Mouse (Mus musculus): ENCODE results near the gene Acadl. TPM values are rescaled to one million over a fixed set of nuclear protein-coding genes. Genes with fewer than 3 reads are reported as not detected.

Acadl gene
- polyA plus RNA-seq, 1 experiment from 2014 or later: 54.1 TPM

DNA sequence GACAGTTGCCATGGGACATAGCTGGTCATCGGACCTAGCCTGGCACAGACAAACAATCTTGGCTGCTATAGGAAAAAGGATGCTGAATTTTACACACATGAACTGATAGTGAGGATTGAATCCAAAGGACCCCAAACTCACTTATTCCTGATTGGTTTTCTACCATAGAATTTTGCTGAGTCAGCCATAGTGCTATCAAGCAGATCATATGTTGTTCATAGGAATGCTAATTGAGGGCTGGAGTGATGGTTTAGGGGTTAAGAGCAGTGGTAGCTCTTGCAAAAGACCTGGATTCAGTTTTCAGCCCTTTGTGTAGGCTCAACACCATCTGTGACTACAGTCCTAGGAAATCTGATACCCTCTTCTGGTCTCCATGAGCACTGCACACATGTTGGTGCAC lies 24.1 kb upstream of the Acadl start:
- Histone ChIP-seq H3K36me3 (ENCODE audit: control insufficient read depth, insufficient read depth, low read length) (no peaks in the 10 kb centered on the region), H3K9ac (ENCODE audit: low read length) (no peak overlapping the region), H3K4me1 (ENCODE audit: control insufficient read depth, insufficient read depth, low read length) (no peaks in the 10 kb centered on the region), H3K27ac (ENCODE audit: low read depth, low read length) (no peak overlapping the region), H3K4me3 (ENCODE audit: low read depth, low read length) (no peak overlapping the region), H3K4me2 (no peak overlapping the region), H3K9me3 (ENCODE audit: control insufficient read depth, low read length) (no peaks in the 10 kb centered on the region), H3K27me3 (ENCODE audit: control insufficient read depth, insufficient read depth, low read length) (no peaks in the 10 kb centered on the region)
- ATAC-seq (ENCODE audit: low FRiP score) (no peak), DNase-seq (ENCODE audit: low spot score, missing footprints) (no peak)
- 78% methylated on average over 1 of the region's 1 CpGs for WGBS

DNA sequence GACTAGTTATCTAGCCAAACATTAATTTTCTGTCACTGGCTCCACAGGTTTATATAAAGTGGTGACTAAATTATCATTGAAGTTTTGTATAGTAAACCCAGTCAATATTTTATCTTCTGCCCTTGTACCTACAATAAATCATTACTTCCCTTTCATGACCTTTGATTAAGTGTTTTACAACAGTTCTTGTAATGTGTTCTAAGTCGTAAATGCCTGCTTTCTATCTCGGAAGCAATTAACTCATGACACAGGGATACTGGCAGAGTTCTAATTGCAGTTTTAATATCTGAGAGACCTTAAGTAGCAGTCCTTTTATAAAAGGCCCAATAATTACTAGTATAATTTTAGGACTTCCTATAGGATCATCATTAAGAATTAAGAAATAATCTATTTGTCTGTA lies 17.1 kb upstream of the Acadl start:
- no peaks in the 10 kb centered on the region for H3K36me3 ChIP-seq (ENCODE audit: control insufficient read depth, insufficient read depth, low read length)
- no peaks in the 10 kb centered on the region for H3K27me3 ChIP-seq (ENCODE audit: control insufficient read depth, insufficient read depth, low read length)
- H3K4me2 ChIP-seq: no peak overlapping the region
- H3K4me3 ChIP-seq (ENCODE audit: low read depth, low read length): no peak overlapping the region
- H3K9me3 ChIP-seq (ENCODE audit: control insufficient read depth, low read length): no peaks in the 10 kb centered on the region
- H3K9ac ChIP-seq (ENCODE audit: low read length): no peak overlapping the region
- 92% methylated on average over 2 of the region's 2 CpGs for WGBS
- no peaks in the 10 kb centered on the region for H3K4me1 ChIP-seq (ENCODE audit: control insufficient read depth, insufficient read depth, low read length)
- no peak overlapping the region for H3K27ac ChIP-seq (ENCODE audit: low read depth, low read length)
- DNase-seq (ENCODE audit: low spot score, missing footprints) (no peak), ATAC-seq (ENCODE audit: low FRiP score) (no peak)

DNA sequence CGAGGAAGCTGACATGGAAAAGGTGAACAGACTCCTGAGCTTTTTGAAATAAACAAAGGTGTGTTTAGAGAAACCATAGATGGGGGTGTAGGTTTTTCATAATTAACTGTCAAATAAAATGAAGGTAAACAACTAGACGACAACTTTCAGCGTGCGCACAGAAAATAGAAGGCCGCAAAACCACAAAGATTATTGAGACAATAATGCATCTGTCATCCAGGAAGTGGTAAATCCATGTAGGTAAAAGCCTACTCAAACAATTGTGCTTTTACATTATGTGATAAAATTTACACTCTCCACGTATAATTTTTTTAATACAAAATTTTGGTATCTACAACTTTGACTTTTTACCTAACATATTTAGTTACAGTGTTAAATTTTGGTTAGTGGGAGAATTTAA lies 11.7 kb upstream of the Acadl start:
- H3K4me1 ChIP-seq (ENCODE audit: control insufficient read depth, insufficient read depth, low read length): no peaks in the 10 kb centered on the region
- no peak overlapping the region for H3K27ac ChIP-seq (ENCODE audit: low read depth, low read length)
- WGBS: 87% methylated on average over 6 of the region's 6 CpGs
- H3K9me3 ChIP-seq (ENCODE audit: control insufficient read depth, low read length): no peaks in the 10 kb centered on the region
- H3K27me3 ChIP-seq (ENCODE audit: control insufficient read depth, insufficient read depth, low read length): no peaks in the 10 kb centered on the region
- H3K36me3 ChIP-seq (ENCODE audit: control insufficient read depth, insufficient read depth, low read length): no peaks in the 10 kb centered on the region
- DNase-seq (ENCODE audit: low spot score, missing footprints): no peak
- H3K4me3 ChIP-seq (ENCODE audit: low read depth, low read length): no peak overlapping the region
- no peak overlapping the region for H3K4me2 ChIP-seq
- H3K9ac ChIP-seq (ENCODE audit: low read length): no peak overlapping the region
- ATAC-seq (ENCODE audit: low FRiP score): no peak

GRCm38 (mm10) chr1:66871591-66871990 lies 8.5 kb upstream of the Acadl start:
- ATAC-seq (ENCODE audit: low FRiP score) (no peak), DNase-seq (ENCODE audit: low spot score, missing footprints) (no peak)
- Histone ChIP-seq H3K9ac (ENCODE audit: low read length) (no peak overlapping the region), H3K4me2 (no peak overlapping the region), H3K4me3 (ENCODE audit: low read depth, low read length) (no peak overlapping the region), H3K4me1 (ENCODE audit: control insufficient read depth, insufficient read depth, low read length) (no peaks in the 10 kb centered on the region), H3K27me3 (ENCODE audit: control insufficient read depth, insufficient read depth, low read length) (no peaks in the 10 kb centered on the region), H3K36me3 (ENCODE audit: control insufficient read depth, insufficient read depth, low read length) (no peaks in the 10 kb centered on the region), H3K9me3 (ENCODE audit: control insufficient read depth, low read length) (no peaks in the 10 kb centered on the region), H3K27ac (ENCODE audit: low read depth, low read length) (no peak overlapping the region)
- WGBS: 85% methylated on average over 7 of the region's 7 CpGs

GRCm38 (mm10) chr1:66865633-66866032 lies 2.6 kb upstream of the Acadl start:
- 88% methylated on average over 4 of the region's 4 CpGs for WGBS

DNA sequence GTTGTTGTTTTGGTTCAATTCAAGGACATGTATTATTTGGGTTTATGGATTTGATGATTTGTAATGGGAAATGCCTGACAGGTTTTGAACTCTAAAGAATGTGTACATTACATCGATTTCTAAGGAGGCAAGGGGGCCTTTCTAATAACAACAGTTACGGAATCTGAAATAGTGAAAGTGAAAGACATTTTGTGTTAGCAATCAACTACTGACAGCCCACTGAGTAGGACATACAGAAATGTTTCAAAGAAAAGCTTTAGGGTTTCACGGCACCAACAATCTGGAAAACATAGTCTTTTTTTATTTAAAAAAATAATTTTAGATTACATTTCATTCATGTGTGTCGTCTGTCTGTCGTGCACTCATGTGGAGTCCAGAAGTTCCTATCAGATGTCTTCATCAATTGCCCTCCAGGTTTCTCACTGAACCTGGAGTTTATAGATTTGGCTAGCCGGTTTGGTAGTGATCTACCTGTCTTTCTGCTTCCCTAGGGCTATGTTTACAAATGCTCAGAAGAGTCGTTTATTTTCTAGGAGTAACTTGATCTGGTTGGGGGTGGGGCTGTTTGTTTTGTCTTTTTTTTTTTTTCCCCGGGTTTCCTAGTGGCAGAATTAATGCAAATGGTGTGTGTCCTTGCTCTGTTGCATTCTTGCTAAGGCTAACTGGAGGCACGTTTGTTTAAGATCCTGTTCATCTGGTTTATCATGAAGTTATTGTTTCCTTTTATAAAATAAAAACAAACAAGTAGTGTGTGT lies 841 bp upstream of the Acadl start:
- DNase-seq (ENCODE audit: low spot score, missing footprints): no peak

More at GRCm38 (mm10) chr1:66865633-66866032, 2.6 kb upstream of the Acadl start:
- Histone ChIP-seq H3K9me3 (ENCODE audit: control insufficient read depth, low read length) (no peaks in the 10 kb centered on the region), H3K36me3 (ENCODE audit: control insufficient read depth, insufficient read depth, low read length) (no peaks in the 10 kb centered on the region), H3K4me1 (ENCODE audit: control insufficient read depth, insufficient read depth, low read length) (peaks cover 5% of the 10 kb centered on the region; the same call in 1 of the 2 replicates), H3K9ac (ENCODE audit: low read length) (no peak overlapping the region), H3K4me3 (ENCODE audit: low read depth, low read length) (no peak overlapping the region), H3K27ac (ENCODE audit: low read depth, low read length) (no peak overlapping the region), H3K27me3 (ENCODE audit: control insufficient read depth, insufficient read depth, low read length) (no peaks in the 10 kb centered on the region), H3K4me2 (no peak overlapping the region)
- no peak for ATAC-seq (ENCODE audit: low FRiP score)
- no peak for DNase-seq (ENCODE audit: low spot score, missing footprints)

DNA sequence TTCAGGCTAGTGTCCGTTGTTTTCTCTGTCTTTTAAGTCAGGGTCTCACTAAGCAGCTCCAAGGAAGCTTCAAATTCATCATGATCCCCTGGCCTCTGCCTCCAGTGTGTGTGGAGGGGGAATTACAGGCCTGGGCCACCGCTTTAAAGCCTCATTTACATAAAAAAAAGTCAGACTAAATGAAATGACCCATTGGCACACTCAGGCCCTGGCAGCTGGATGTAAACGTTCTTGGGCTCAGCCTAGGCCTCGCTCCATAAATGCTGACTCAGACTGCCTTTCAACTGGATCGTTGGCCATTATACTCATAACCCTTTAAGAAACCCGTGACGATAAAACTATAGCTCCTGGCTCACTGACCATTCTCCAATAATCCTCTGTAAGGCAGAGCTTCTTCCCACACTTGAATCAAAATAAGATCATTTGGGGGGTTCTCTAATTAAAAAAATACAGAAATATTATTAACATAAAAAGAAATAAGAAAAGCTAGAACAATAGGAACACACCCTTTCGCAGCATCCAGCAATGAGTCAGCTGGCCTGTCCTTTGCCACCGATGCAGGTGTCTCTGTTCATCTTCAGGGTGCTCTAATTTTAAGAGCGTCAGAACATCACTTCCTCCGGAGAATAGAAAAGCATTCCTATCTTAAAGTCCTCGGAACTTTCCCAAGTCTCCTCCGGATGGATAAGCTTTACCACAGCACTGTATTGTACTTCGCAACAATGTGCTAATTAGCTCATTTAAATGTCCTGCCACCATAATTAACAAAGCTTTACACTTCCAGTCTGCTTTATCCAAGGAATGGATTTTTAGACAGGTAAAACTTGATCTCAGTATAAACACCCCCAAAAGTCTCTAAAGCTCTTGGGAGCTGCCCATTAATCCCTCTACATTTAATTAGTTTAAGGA lies 1.1 kb downstream of the Acadl start:
- H3K9me3 ChIP-seq (ENCODE audit: control insufficient read depth, low read length): no peaks in the 10 kb centered on the region
- WGBS: 17% methylated on average over 14 of the region's 14 CpGs
- peak overlapping the region; percentile 71 for H3K4me2 ChIP-seq
- H3K27me3 ChIP-seq (ENCODE audit: control insufficient read depth, insufficient read depth, low read length): no peaks in the 10 kb centered on the region
- peaks cover 5% of the 10 kb centered on the region; the same call in 1 of the 2 replicates for H3K4me1 ChIP-seq (ENCODE audit: control insufficient read depth, insufficient read depth, low read length)
- H3K4me3 ChIP-seq (ENCODE audit: low read depth, low read length): peak overlapping the region; percentile 77
- H3K27ac ChIP-seq (ENCODE audit: low read depth, low read length): no peak overlapping the region
- peak overlapping the region; percentile 82; the same call in 1 of the 2 replicates for H3K9ac ChIP-seq (ENCODE audit: low read length)
- ATAC-seq (ENCODE audit: low FRiP score) (peak; percentile 62), DNase-seq (ENCODE audit: low spot score, missing footprints) (peak; percentile 89)
- H3K36me3 ChIP-seq (ENCODE audit: control insufficient read depth, insufficient read depth, low read length): no peaks in the 10 kb centered on the region

More for the DNA sequence above, 841 bp upstream of the Acadl start:
- Histone ChIP-seq H3K27ac (ENCODE audit: low read depth, low read length) (no peak overlapping the region), H3K27me3 (ENCODE audit: control insufficient read depth, insufficient read depth, low read length) (no peaks in the 10 kb centered on the region), H3K4me1 (ENCODE audit: control insufficient read depth, insufficient read depth, low read length) (peaks cover 5% of the 10 kb centered on the region; the same call in 1 of the 2 replicates), H3K9me3 (ENCODE audit: control insufficient read depth, low read length) (no peaks in the 10 kb centered on the region), H3K36me3 (ENCODE audit: control insufficient read depth, insufficient read depth, low read length) (no peaks in the 10 kb centered on the region), H3K4me3 (ENCODE audit: low read depth, low read length) (no peak overlapping the region; the same call in 1 of the 2 replicates), H3K4me2 (peak overlapping the region; percentile 71; the same call in 1 of the 2 replicates), H3K9ac (ENCODE audit: low read length) (no peak overlapping the region)
- WGBS: 22% methylated on average over 9 of the region's 9 CpGs
- ATAC-seq (ENCODE audit: low FRiP score): no peak

- Histone ChIP-seq H3K4me1 (ENCODE audit: control insufficient read depth, insufficient read depth, low read length) (no peaks in the 10 kb centered on the region), H3K9me3 (ENCODE audit: control insufficient read depth, low read length) (no peaks in the 10 kb centered on the region; the same call in 1 of the 2 replicates), H3K4me3 (ENCODE audit: low read depth, low read length) (no peak overlapping the region), H3K27me3 (ENCODE audit: control insufficient read depth, insufficient read depth, low read length) (no peaks in the 10 kb centered on the region), H3K9ac (ENCODE audit: low read length) (no peak overlapping the region), H3K4me2 (no peak overlapping the region), H3K27ac (ENCODE audit: low read depth, low read length) (no peak overlapping the region), H3K36me3 (ENCODE audit: control insufficient read depth, insufficient read depth, low read length) (peaks cover 9% of the 10 kb centered on the region)
- DNase-seq (ENCODE audit: low spot score, missing footprints) (peak; percentile 85), ATAC-seq (ENCODE audit: low FRiP score) (no peak)
- 93% methylated on average over 4 of the region's 4 CpGs for WGBS
These were observed 15.6 kb downstream of the Acadl start for GRCm38 (mm10) chr1:66847506-66847905.

All from midbrain, embryonic 11.5 days (tissue).